Mouse (Mus musculus) ovary, adult 18-20 months (tissue): ENCODE data around the gene Fam192a.

ENCODE experiments used
- DNase-seq: peaks from one replicate; pipeline ENCODE4 v3.0.0; 2022; ENCODE audit warnings: low spot score, mixed read lengths

Gene Fam192a

DNA sequence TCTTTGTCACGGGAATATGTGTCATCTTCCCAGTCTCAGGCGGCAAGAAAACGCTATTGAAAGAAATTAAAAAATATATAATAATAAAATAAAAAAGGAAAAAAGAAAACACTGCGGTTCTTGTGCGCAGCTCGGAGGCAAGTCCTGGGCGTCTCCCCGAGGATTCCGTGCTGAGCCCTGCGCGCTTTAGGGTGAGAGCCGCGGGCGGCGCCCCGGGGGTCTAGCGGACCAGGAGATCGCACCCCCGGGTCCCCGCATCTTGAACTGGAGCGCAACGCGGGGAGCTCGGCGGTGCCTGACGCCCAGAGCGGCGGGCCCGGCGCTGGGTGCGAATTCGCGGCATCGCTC is 69.3 kb downstream of the Fam192a start:
- DNase-seq: no peak

- DNase-seq: no peak
These were observed 69.8 kb downstream of the Fam192a start for GRCm38 (mm10) chr8:94532000-94532399.

- DNase-seq: no peak
These were observed 71.2 kb downstream of the Fam192a start for GRCm38 (mm10) chr8:94530643-94531042.

DNA sequence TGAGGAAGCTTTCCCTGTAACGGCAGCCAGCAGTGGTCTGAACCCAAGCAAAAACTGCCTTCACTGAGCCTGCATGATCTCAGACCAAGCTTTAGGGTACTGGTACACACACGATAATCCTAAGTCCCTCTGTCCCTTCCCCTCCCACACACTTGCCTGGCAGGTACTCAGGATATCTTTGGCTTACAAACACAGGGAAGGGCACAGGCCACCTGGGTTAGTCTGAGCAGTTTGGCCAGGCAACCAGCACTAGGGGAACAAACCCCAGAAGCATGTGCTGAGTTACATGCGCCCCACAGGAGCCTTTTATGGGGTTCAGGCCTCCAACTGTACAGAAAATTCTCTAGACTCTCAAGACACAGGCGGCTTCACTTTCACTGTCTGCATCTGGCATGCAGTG is 71.9 kb downstream of the Fam192a start:
- no peak for DNase-seq

- DNase-seq: peak; percentile 9
These were observed 73.6 kb downstream of the Fam192a start for GRCm38 (mm10) chr8:94528245-94528644.

- no peak for DNase-seq
These were observed 74.6 kb downstream of the Fam192a start for GRCm38 (mm10) chr8:94527178-94527577.

GRCm38 (mm10) chr8:94524554-94524953 is 77.2 kb downstream of the Fam192a start:
- no peak for DNase-seq
